Mouse (Mus musculus) bone marrow macrophage, adult 2 months (primary cell): ENCODE data around the gene Ctbp1. TPM values are rescaled to one million over a fixed set of nuclear protein-coding genes. Genes with fewer than 3 reads are reported as not detected.

ENCODE experiments used
- H3K27ac ChIP-seq: 2 replicates; pipeline ENCODE4 v1.5.1; 2012; ENCODE audit warnings: low read depth, low read length; ENCODE audit not compliant: insufficient read depth
- H3K4me1 ChIP-seq: 2 replicates; pipeline ENCODE4 v1.6.1; 2012; ENCODE audit warnings: low read length; ENCODE audit not compliant: control insufficient read depth, insufficient read depth
- H3K4me3 ChIP-seq: 2 replicates; pipeline ENCODE4 v1.5.1; 2012; ENCODE audit warnings: mild to moderate bottlenecking, low read length, moderate library complexity; ENCODE audit not compliant: insufficient read depth
- CTCF ChIP-seq: IDR thresholded peaks from 2 replicates; pipeline ENCODE4 v1.5.1; 2012; ENCODE audit warnings: low read depth, mild to moderate bottlenecking, low read length, moderate library complexity
- POLR2A ChIP-seq: IDR thresholded peaks from 2 replicates; pipeline ENCODE4 v1.6.1; 2012; ENCODE audit warnings: mild to moderate bottlenecking, low read depth, low read length, borderline replicate concordance
- polyA plus RNA-seq: library from polyadenylated mRNA; stranded (reverse); fragments of >200 nt; gene quantifications from 2 replicates; pipeline ENCODE4 v1.2.4, GENCODE M21; 2012; ENCODE audit not compliant: missing spikeins, insufficient read depth, insufficient read length

The Ctbp1 gene
- polyA plus RNA-seq, 1 experiment: 97.8 TPM

GRCm38 (mm10) chr5:33239934-33240333 lies 34.9 kb downstream of the Ctbp1 start:
- Histone ChIP-seq H3K4me1 (no peaks in the 10 kb centered on the region), H3K27ac (no peak overlapping the region), H3K4me3 (no peak overlapping the region)
- no peak for TF ChIP-seq CTCF
- TF ChIP-seq POLR2A: no peak

- H3K4me1 ChIP-seq: no peaks in the 10 kb centered on the region
- H3K4me3 ChIP-seq: no peak overlapping the region
- TF ChIP-seq CTCF (no peak), POLR2A (no peak)
- H3K27ac ChIP-seq: no peak overlapping the region
Measured at GRCm38 (mm10) chr5:33239111-33239714, 35.6 kb downstream of the Ctbp1 start.

- H3K27ac ChIP-seq: no peak overlapping the region
- TF ChIP-seq POLR2A (no peak), CTCF (no peak)
- H3K4me3 ChIP-seq: no peak overlapping the region
- no peaks in the 10 kb centered on the region for H3K4me1 ChIP-seq
Measured at GRCm38 (mm10) chr5:33238256-33238645, 36.5 kb downstream of the Ctbp1 start.

GRCm38 (mm10) chr5:33237600-33238255 lies 37.1 kb downstream of the Ctbp1 start:
- TF ChIP-seq CTCF (no peak), POLR2A (no peak)
- no peak overlapping the region for H3K4me3 ChIP-seq
- no peaks in the 10 kb centered on the region for H3K4me1 ChIP-seq
- no peak overlapping the region for H3K27ac ChIP-seq

- 0 out of 2 replicates have a peak, but pooled peaks cover 2% of the 10 kb centered on the region for H3K4me1 ChIP-seq
- no peak overlapping the region for H3K27ac ChIP-seq
- no peak for TF ChIP-seq CTCF
- TF ChIP-seq POLR2A: no peak
- H3K4me3 ChIP-seq: no peak overlapping the region
Measured at GRCm38 (mm10) chr5:33234391-33235031, 40.3 kb downstream of the Ctbp1 start.

- Histone ChIP-seq H3K4me3 (no peak overlapping the region), H3K27ac (no peak overlapping the region), H3K4me1 (0 out of 2 replicates have a peak, but pooled peaks cover 2% of the 10 kb centered on the region)
- no peak for TF ChIP-seq POLR2A
- no peak for TF ChIP-seq CTCF
Measured at GRCm38 (mm10) chr5:33232791-33233190, 42.0 kb downstream of the Ctbp1 start.

GRCm38 (mm10) chr5:33230285-33230684 lies 44.5 kb downstream of the Ctbp1 start:
- 0 out of 2 replicates have a peak, but pooled peaks cover 2% of the 10 kb centered on the region for H3K4me1 ChIP-seq
- TF ChIP-seq CTCF: no peak
- TF ChIP-seq POLR2A: no peak
- H3K4me3 ChIP-seq: no peak overlapping the region
- no peak overlapping the region for H3K27ac ChIP-seq

- no peak for TF ChIP-seq POLR2A
- no peak for TF ChIP-seq CTCF
- H3K4me3 ChIP-seq: no peak overlapping the region
- 0 out of 2 replicates have a peak, but pooled peaks cover 2% of the 10 kb centered on the region for H3K4me1 ChIP-seq
- H3K27ac ChIP-seq: no peak overlapping the region
Measured at GRCm38 (mm10) chr5:33228428-33228827, 46.4 kb downstream of the Ctbp1 start.

- TF ChIP-seq CTCF (no peak), POLR2A (no peak)
Measured at GRCm38 (mm10) chr5:33225673-33226072, 49.1 kb downstream of the Ctbp1 start.

GRCm38 (mm10) chr5:33224491-33224890 lies 50.3 kb downstream of the Ctbp1 start:
- no peak overlapping the region for H3K4me3 ChIP-seq
- H3K27ac ChIP-seq: no peak overlapping the region
- TF ChIP-seq CTCF (no peak), POLR2A (no peak)
- peaks cover 3% of the 10 kb centered on the region for H3K4me1 ChIP-seq

More at GRCm38 (mm10) chr5:33225673-33226072, 49.1 kb downstream of the Ctbp1 start:
- Histone ChIP-seq H3K4me1 (peaks cover 4% of the 10 kb centered on the region), H3K27ac (no peak overlapping the region), H3K4me3 (no peak overlapping the region)
